Mouse (Mus musculus) erythroblast, embryonic 14.5 days (primary cell): Measurements from ENCODE around the gene Dvl3. TPM values are rescaled to one million over a fixed set of nuclear protein-coding genes. Genes with fewer than 3 reads are reported as not detected.

Experiments used
- H3K27me3 ChIP-seq: 2 replicates; pipeline ENCODE4 v1.6.1; 2012; ENCODE audit warnings: inconsistent platforms; ENCODE audit not compliant: control insufficient read depth
- H3K36me3 ChIP-seq: 2 replicates; pipeline ENCODE4 v1.6.1; 2012; ENCODE audit warnings: mild to moderate bottlenecking, inconsistent platforms; ENCODE audit not compliant: control insufficient read depth
- H3K4me1 ChIP-seq: 2 replicates; pipeline ENCODE4 v1.6.1; 2012; ENCODE audit warnings: inconsistent platforms; ENCODE audit not compliant: control insufficient read depth
- H3K4me3 ChIP-seq: replicated peaks from 2 replicates; pipeline ENCODE3; 2012; ENCODE audit warnings: moderate library complexity, mild to moderate bottlenecking, inconsistent platforms
- H3K9me3 ChIP-seq: 2 replicates; pipeline ENCODE4 v1.6.1; 2012; ENCODE audit warnings: low read length, inconsistent platforms, mixed read lengths; ENCODE audit not compliant: control insufficient read depth
- GATA1 ChIP-seq: IDR thresholded peaks from 2 replicates; pipeline ENCODE4 v1.6.1; 2012; ENCODE audit warnings: low read length, inconsistent platforms, mixed read lengths
- TAL1 ChIP-seq: IDR thresholded peaks from 3 replicates; pipeline ENCODE4 v1.6.1; 2012; ENCODE audit warnings: low read length, inconsistent platforms, mixed read lengths
- polyA plus RNA-seq: library from polyadenylated mRNA; stranded (reverse); fragments of >175 nt; gene quantifications from 2 replicates; pipeline ENCODE4 v1.2.3, GENCODE M21; 2012

Gene Dvl3
- polyA plus RNA-seq, 1 experiment = 1.4 TPM

DNA sequence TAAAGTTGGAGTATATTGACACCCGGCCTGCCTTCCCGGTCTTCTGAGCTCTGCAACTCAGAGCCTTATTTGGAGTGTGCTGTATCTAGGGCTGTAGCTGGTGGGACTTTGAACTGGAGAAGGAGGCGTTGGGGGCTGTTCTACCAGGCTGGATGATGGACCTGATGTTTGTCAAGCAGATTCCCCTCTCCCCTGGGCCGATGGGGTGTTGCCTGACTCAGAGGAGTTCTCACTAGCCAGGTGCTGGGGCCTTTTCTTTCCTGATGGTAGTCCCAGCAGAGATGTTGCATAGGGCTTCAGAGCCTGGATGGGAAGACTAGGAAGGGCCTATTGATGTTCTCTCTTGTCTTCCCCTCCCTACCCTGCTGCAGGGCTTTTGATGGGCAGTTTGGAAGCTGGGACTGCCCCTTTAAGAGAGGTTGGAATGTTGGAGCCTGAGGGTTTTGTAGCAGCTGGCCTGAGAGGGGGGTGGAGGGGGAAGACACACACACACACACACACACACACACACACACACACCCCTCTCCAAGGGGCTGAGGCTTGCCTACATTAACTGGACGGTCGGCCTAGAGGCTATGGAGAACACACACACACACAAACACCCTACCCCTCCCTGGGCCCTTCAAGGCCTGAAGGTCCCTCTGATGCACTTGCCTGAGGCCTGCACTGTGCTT, 1.1 kb downstream of the Dvl3 start:
- no peaks in the 10 kb centered on the region for H3K9me3 ChIP-seq
- peak overlapping the region; percentile 95 for H3K4me3 ChIP-seq
- TF ChIP-seq TAL1 = no peak
- no peak for TF ChIP-seq GATA1
- no peaks in the 10 kb centered on the region for H3K27me3 ChIP-seq
- H3K36me3 ChIP-seq = peaks cover 33% of the 10 kb centered on the region
- H3K4me1 ChIP-seq = peaks cover 53% of the 10 kb centered on the region

- no peaks in the 10 kb centered on the region for H3K27me3 ChIP-seq
- H3K9me3 ChIP-seq = no peaks in the 10 kb centered on the region
- peaks cover 44% of the 10 kb centered on the region for H3K4me1 ChIP-seq
- H3K36me3 ChIP-seq = peaks cover 89% of the 10 kb centered on the region
- TF ChIP-seq GATA1 (no peak), TAL1 (no peak)
- H3K4me3 ChIP-seq = no peak overlapping the region
Observed at GRCm38 (mm10) chr16:20523886-20524285, 7.1 kb downstream of the Dvl3 start.

DNA sequence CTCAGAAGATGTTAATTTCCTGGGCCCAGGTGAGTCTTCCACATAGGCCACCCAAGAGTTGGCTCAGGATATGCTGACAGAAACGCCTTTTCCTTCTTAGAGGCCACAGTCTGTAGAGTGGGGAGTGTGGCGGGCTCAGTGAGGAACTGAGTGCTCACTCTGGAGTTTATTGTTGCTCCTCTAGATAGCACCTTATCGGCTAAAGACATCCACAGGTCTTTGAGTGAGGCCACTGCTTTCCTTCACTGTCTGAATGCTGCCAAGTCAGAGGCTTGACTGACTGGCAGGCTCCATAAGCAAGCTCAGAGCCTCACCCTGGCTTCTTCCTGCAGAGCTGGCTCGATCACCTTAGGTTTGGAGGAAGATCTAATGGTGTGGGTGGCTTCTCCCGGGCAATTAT, 12.0 kb downstream of the Dvl3 start:
- Histone ChIP-seq H3K36me3 (peaks cover 93% of the 10 kb centered on the region), H3K4me3 (no peak overlapping the region)

GRCm38 (mm10) chr16:20529375-20529774, 12.6 kb downstream of the Dvl3 start:
- TF ChIP-seq TAL1 (no peak), GATA1 (no peak)
- Histone ChIP-seq H3K4me1 (peaks cover 26% of the 10 kb centered on the region), H3K9me3 (no peaks in the 10 kb centered on the region), H3K4me3 (no peak overlapping the region), H3K27me3 (no peaks in the 10 kb centered on the region), H3K36me3 (peaks cover 87% of the 10 kb centered on the region)

More for the DNA sequence above, 12.0 kb downstream of the Dvl3 start:
- H3K4me1 ChIP-seq = peaks cover 26% of the 10 kb centered on the region
- H3K9me3 ChIP-seq = no peaks in the 10 kb centered on the region
- TF ChIP-seq GATA1 (no peak), TAL1 (no peak)
- H3K27me3 ChIP-seq = no peaks in the 10 kb centered on the region

DNA sequence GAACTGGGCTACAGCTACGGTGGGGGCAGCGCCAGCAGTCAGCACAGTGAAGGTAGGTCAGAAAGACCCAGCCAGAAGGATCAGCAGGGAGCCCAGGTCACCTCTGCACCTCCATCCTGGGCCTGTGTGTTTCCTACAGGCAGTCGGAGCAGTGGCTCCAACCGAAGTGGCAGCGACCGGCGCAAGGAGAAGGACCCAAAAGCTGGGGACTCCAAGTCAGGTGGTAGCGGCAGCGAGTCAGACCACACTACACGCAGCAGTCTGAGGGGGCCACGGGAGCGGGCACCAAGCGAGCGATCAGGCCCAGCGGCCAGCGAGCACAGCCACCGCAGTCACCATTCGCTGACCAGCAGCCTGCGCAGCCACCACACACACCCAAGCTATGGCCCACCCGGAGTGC, 14.2 kb downstream of the Dvl3 start:
- TF ChIP-seq TAL1 (no peak), GATA1 (no peak)
- H3K4me1 ChIP-seq = peaks cover 32% of the 10 kb centered on the region
- H3K9me3 ChIP-seq = no peaks in the 10 kb centered on the region
- H3K4me3 ChIP-seq = no peak overlapping the region
- H3K36me3 ChIP-seq = peaks cover 73% of the 10 kb centered on the region
- no peaks in the 10 kb centered on the region for H3K27me3 ChIP-seq

DNA sequence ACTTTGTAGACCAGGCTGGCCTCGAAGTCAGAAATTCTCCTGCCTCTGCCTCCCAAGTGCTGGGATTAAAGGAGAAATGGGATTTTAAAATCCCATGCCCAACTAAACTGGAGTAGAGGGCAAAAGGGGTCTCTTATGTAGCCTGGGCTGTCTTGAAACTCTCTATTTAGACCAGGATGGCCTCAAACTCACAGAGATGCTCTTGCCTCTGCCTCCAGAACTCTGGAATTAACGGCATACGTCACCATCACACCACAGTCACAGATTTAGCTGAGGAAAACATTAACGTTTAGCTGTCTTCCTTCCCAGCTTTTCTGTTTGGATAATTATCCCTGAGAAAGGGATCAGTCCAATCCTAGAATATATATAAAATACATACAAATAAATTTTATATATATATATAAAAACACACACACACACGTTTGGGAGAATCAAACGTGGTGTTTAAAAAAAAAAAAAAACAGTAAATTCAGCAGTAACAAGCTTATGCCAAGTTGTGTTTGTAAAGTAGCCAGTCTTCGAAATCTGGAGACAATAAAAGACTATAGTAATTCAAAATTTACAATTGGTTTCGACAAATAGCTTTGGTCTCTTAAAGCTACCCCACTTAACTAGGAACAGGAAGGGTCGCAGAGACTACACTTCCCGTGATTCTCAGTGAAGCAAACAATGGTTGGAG, 18.0 kb downstream of the Dvl3 start:
- peaks cover 68% of the 10 kb centered on the region for H3K36me3 ChIP-seq
- peaks cover 39% of the 10 kb centered on the region for H3K4me1 ChIP-seq
- H3K9me3 ChIP-seq = no peaks in the 10 kb centered on the region
- TF ChIP-seq TAL1 (no peak), GATA1 (no peak)
- no peaks in the 10 kb centered on the region for H3K27me3 ChIP-seq
- H3K4me3 ChIP-seq = peak overlapping the region; percentile 98

- Histone ChIP-seq H3K27me3 (no peaks in the 10 kb centered on the region), H3K36me3 (peaks cover 69% of the 10 kb centered on the region), H3K9me3 (no peaks in the 10 kb centered on the region), H3K4me3 (peak within 1 kb of the TSS; percentile 98), H3K4me1 (peaks cover 44% of the 10 kb centered on the region)
- TF ChIP-seq TAL1 (no peak), GATA1 (no peak)
Observed at GRCm38 (mm10) chr16:20535296-20536080, 18.7 kb downstream of the Dvl3 start, which contains the start of gene Ap2m1. Gene Ap2m1, plus strand, starts transcription at chr16:20535478.

DNA sequence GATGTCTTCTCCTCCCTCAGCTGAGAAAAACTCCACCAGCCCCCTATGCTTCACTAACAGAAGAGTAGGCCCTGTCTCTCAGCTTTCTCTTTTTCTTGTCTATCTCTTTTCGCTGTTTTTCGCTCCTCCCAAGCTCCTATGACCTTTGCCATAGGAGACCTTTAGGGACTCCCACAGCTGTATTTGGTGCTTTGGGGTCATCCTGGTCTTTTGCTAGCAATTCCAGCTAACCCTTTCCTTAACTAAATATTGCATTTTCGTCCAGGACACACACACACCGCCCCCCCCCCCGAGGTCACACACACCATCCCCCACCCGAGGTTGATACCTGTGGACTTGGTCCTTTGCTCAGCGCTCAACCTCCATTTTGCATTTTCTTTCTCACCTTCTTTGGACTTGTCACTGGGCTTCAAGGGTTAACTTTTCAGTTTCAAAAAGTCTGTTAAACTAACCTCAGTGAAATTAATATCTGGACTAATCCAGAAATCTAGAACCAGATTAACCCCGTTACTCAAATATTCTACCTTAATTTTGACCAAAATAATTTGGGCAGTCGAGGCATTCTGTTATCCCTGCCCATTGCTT, 19.4 kb downstream of the Dvl3 start:
- H3K36me3 ChIP-seq = peaks cover 69% of the 10 kb centered on the region
- TF ChIP-seq GATA1 (no peak), TAL1 (no peak)
- H3K9me3 ChIP-seq = no peaks in the 10 kb centered on the region
- H3K27me3 ChIP-seq = no peaks in the 10 kb centered on the region
- peak overlapping the region; percentile 98 for H3K4me3 ChIP-seq
- peaks cover 44% of the 10 kb centered on the region for H3K4me1 ChIP-seq
